Mouse (Mus musculus) kidney, embryonic 16.5 days (tissue): ENCODE measurements around the gene Gm13283. TPM values are rescaled to one million over a fixed set of nuclear protein-coding genes. Genes with fewer than 3 reads are reported as not detected.
"Not testable (repeated sequence)": the region's sequence is repeated elsewhere in the genome, so short reads cannot be mapped to it uniquely, and the experiment has no call there.

ENCODE experiments used
- ATAC-seq: fragments of 200-750 bp; cut with Nextera tagmentation; 2 replicates; pipeline ENCODE4 v1.8.0; 2017; ENCODE audit warnings: moderate TSS enrichment; ENCODE audit not compliant: low FRiP score, low TSS enrichment
- H3K27ac ChIP-seq: fragments of 300-500 bp; sonication (generic); 2 replicates; pipeline ENCODE4 v1.5.1; 2014; ENCODE audit warnings: low read length
- H3K27me3 ChIP-seq: fragments of 300-500 bp; sonication (generic); 2 replicates; pipeline ENCODE4 v1.6.1; 2014; ENCODE audit warnings: low read length, control low read depth, mixed read lengths; ENCODE audit not compliant: insufficient read depth
- H3K36me3 ChIP-seq: fragments of 300-500 bp; sonication (generic); 2 replicates; pipeline ENCODE4 v1.6.1; 2014; ENCODE audit warnings: low read length, control low read depth, mixed read lengths; ENCODE audit not compliant: insufficient read depth
- H3K4me1 ChIP-seq: fragments of 300-500 bp; sonication (generic); 2 replicates; pipeline ENCODE4 v1.6.1; 2014; ENCODE audit warnings: low read length, control low read depth, mixed read lengths; ENCODE audit not compliant: insufficient read depth
- H3K4me2 ChIP-seq: fragments of 300-500 bp; sonication (generic); replicated peaks from 2 replicates; pipeline ENCODE4 v1.6.1; 2014; ENCODE audit warnings: low read depth, low read length
- H3K4me3 ChIP-seq: fragments of 300-500 bp; sonication (generic); 2 replicates; pipeline ENCODE4 v1.5.1; 2014; ENCODE audit warnings: mild to moderate bottlenecking, low read length
- H3K9ac ChIP-seq: fragments of 300-500 bp; sonication (generic); replicated peaks from 2 replicates; pipeline ENCODE4 v1.6.1; 2014; ENCODE audit warnings: low read length
- H3K9me3 ChIP-seq: fragments of 300-500 bp; sonication (generic); 2 replicates; pipeline ENCODE4 v1.6.1; 2016; ENCODE audit warnings: low read length, control low read depth
- WGBS: fragments of 180-500 bp; shearing (Covaris S2); extraction: QIAGEN DNeasy Blood & Tissue Kit; methylation state at CpG from one replicate; pipeline ENCODE4 v1.1.7; 2014; 5-methylcytosine and 5-hydroxymethylcytosine counted together
- polyA plus RNA-seq: library from polyadenylated mRNA; unstranded; fragments of >200 nt; fragmentation: Nextera tagmentation; extraction: Ambion mirVana; gene quantifications from 2 replicates; pipeline ENCODE4 v1.2.1, GENCODE M21; 2015

Gene Gm13283
- polyA plus RNA-seq, 1 experiment from 2014 or later: 0.36 TPM

GRCm38 (mm10) chr4:88760431-88760830 lies 512 bp downstream of the Gm13283 start:
- not testable (repeated sequence) for H3K36me3 ChIP-seq, H3K9me3 ChIP-seq, ATAC-seq, H3K9ac ChIP-seq, H3K27ac ChIP-seq, H3K27me3 ChIP-seq, H3K4me1 ChIP-seq
- Histone ChIP-seq H3K4me3 (peak overlapping the region; percentile 32), H3K4me2 (peak overlapping the region; percentile 42)
- WGBS: under 1% methylated on average over 25 of the region's 28 CpGs

- H3K4me1 ChIP-seq, ATAC-seq: not testable (repeated sequence)
- WGBS: 66% methylated on average over 6 of the region's 8 CpGs
These were observed 1.9 kb downstream of the Gm13283 start for GRCm38 (mm10) chr4:88761776-88762175.

GRCm38 (mm10) chr4:88762341-88762740 lies 2.4 kb downstream of the Gm13283 start:
- not testable (repeated sequence) for H3K36me3 ChIP-seq, H3K27ac ChIP-seq, H3K4me2 ChIP-seq, H3K4me1 ChIP-seq, H3K9me3 ChIP-seq, H3K4me3 ChIP-seq, ATAC-seq, H3K27me3 ChIP-seq, H3K9ac ChIP-seq
- 67% methylated on average over 7 of the region's 9 CpGs for WGBS

More at GRCm38 (mm10) chr4:88761776-88762175, 1.9 kb downstream of the Gm13283 start:
- not testable (repeated sequence) for H3K9me3 ChIP-seq, H3K27ac ChIP-seq, H3K9ac ChIP-seq, H3K27me3 ChIP-seq, H3K4me3 ChIP-seq, H3K36me3 ChIP-seq, H3K4me2 ChIP-seq

- WGBS: 2% methylated on average over 25 of the region's 42 CpGs
- ATAC-seq, H3K4me1 ChIP-seq, H3K27ac ChIP-seq, H3K9me3 ChIP-seq, H3K27me3 ChIP-seq, H3K36me3 ChIP-seq: not testable (repeated sequence)
- H3K4me2 ChIP-seq: peak overlapping the region; percentile 39
- 0 out of 2 replicates have a peak overlapping the region, but pooled peaks have one; percentile 41 for H3K9ac ChIP-seq
- peak overlapping the region; percentile 27 for H3K4me3 ChIP-seq
These were observed 3.6 kb downstream of the Gm13283 start for GRCm38 (mm10) chr4:88763384-88764018.

- H3K4me3 ChIP-seq, H3K9me3 ChIP-seq, H3K4me2 ChIP-seq, H3K27ac ChIP-seq, H3K27me3 ChIP-seq, H3K9ac ChIP-seq, H3K4me1 ChIP-seq, ATAC-seq, H3K36me3 ChIP-seq: not testable (repeated sequence)
- whole genome bisulfite sequencing: no CpG with 5 or more reads among the region's 32 CpGs
These were observed 13.6 kb downstream of the Gm13283 start, which contains the start of gene Gm13290 for GRCm38 (mm10) chr4:88773534-88773933. Gene Gm13290, plus strand, starts transcription at chr4:88773834.

GRCm38 (mm10) chr4:88776622-88777021 lies 16.7 kb downstream of the Gm13283 start, which contains the start of gene Gm13289:
Gene Gm13289, plus strand, starts transcription at chr4:88776922.
- H3K27ac ChIP-seq, H3K4me3 ChIP-seq, H3K27me3 ChIP-seq, H3K4me2 ChIP-seq, H3K36me3 ChIP-seq, H3K9me3 ChIP-seq, H3K4me1 ChIP-seq, H3K9ac ChIP-seq, ATAC-seq: not testable (repeated sequence)
- WGBS: no CpG with 5 or more reads among the region's 29 CpGs

GRCm38 (mm10) chr4:88779550-88779949 lies 19.6 kb downstream of the Gm13283 start, which contains the start of gene Gm13272:
Gene Gm13272, plus strand, starts transcription at chr4:88779850.
- not testable (repeated sequence) for H3K27me3 ChIP-seq, H3K4me1 ChIP-seq, H3K9me3 ChIP-seq, H3K4me2 ChIP-seq, ATAC-seq, H3K9ac ChIP-seq, H3K4me3 ChIP-seq, H3K27ac ChIP-seq, H3K36me3 ChIP-seq
- WGBS: no CpG with 5 or more reads among the region's 29 CpGs

- H3K9me3 ChIP-seq, ATAC-seq, H3K9ac ChIP-seq, H3K4me1 ChIP-seq, H3K27ac ChIP-seq, H3K27me3 ChIP-seq, H3K4me2 ChIP-seq, H3K4me3 ChIP-seq, H3K36me3 ChIP-seq: not testable (repeated sequence)
- WGBS: 52% methylated on average over 14 of the region's 18 CpGs
These were observed 20.4 kb downstream of the Gm13283 start for GRCm38 (mm10) chr4:88780320-88780719.

- not testable (repeated sequence) for H3K4me1 ChIP-seq, H3K27me3 ChIP-seq, H3K9ac ChIP-seq, ATAC-seq, H3K9me3 ChIP-seq, H3K36me3 ChIP-seq
- 16% methylated on average over 3 of the region's 7 CpGs for WGBS
- Histone ChIP-seq H3K4me2 (peak within 1 kb of the TSS; percentile 42), H3K27ac (0 out of 2 replicates have a peak within 1 kb of the TSS, but pooled peaks have one; percentile 56), H3K4me3 (peak within 1 kb of the TSS; percentile 22; the same call in 1 of the 2 replicates)
These were observed 21.9 kb downstream of the Gm13283 start, which contains the start of gene Ifnz for GRCm38 (mm10) chr4:88781831-88782230. Gene Ifnz, plus strand, starts transcription at chr4:88782131.

GRCm38 (mm10) chr4:88782335-88782734 lies 22.4 kb downstream of the Gm13283 start:
- H3K27me3 ChIP-seq, H3K36me3 ChIP-seq, H3K9me3 ChIP-seq, ATAC-seq, H3K9ac ChIP-seq, H3K4me1 ChIP-seq: not testable (repeated sequence)
- WGBS: 0% methylated on average over 1 of the region's 31 CpGs
- Histone ChIP-seq H3K4me2 (peak overlapping the region; percentile 42), H3K27ac (0 out of 2 replicates have a peak overlapping the region, but pooled peaks have one; percentile 56), H3K4me3 (peak overlapping the region; percentile 22; the same call in 1 of the 2 replicates)
